Comparison of ENCODE assay signal across 32 mouse cellular contexts in the genomic region with DNA sequence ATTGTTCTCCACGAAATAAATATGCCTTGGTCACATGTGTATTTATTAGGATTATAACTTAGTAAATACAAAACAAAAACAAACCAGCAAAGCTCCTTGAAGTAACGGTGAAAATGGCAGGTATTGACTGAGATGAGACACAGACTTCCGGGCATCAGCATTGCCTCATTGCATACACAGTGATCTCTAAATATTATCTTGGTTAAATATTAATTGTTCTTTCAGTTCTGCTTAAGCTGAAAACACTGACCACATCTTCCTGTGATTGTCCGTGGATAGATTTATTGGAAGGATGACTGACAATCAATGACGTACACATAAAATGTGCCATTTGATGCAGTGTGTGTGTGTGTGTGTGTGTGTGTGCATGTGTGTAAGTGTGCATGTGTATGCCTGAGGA. TPM values are rescaled to one million over a fixed set of nuclear protein-coding genes. Genes with fewer than 3 reads are reported as not detected.
"Had no signal": no experiment of that assay in that cellular context is flagged by ENCODE, and none has a peak within 500 bp of the region (broad histone marks: within the 10 kb centered on the region; RNA-seq: fewer than 3 reads in every experiment).

No protein-coding gene starts in this region.

- ATAC-seq: lung, postnatal 0 days; midbrain, embryonic 13.5 days; midbrain, embryonic 15.5 days; midbrain, embryonic 16.5 days had no signal

- H3K9ac ChIP-seq: limb, embryonic 12.5 days; limb, embryonic 13.5 days; limb, embryonic 15.5 days; liver, embryonic 13.5 days; liver, embryonic 14.5 days; liver, embryonic 15.5 days; lung, embryonic 14.5 days; lung, embryonic 15.5 days; midbrain, embryonic 12.5 days; midbrain, embryonic 13.5 days; midbrain, embryonic 15.5 days; neural tube, embryonic 12.5 days had no signal

- H3K4me3 ChIP-seq: left cerebral cortex, adult 2 months; limb, embryonic 10.5 days; limb, embryonic 12.5 days; limb, embryonic 13.5 days; limb, embryonic 15.5 days; liver, embryonic 13.5 days; liver, embryonic 15.5 days; lung, embryonic 15.5 days; megakaryocyte, embryonic 14.5 days; midbrain, embryonic 12.5 days; midbrain, embryonic 13.5 days; midbrain, embryonic 15.5 days; myocyte; neural tube, embryonic 12.5 days had no signal

- DNase-seq: layer of hippocampus, postnatal 36 days; left cerebral cortex, postnatal 4 days; liver; liver, embryonic 13.5 days; lung, adult 18-20 months; lung, adult 2 months; lung, embryonic 14.5 days; lung, postnatal 10 days; lung, postnatal 14 days; lung, postnatal 36 days; lung, postnatal 4 days; midbrain, embryonic 14.5 days had no signal

- H3K36me3 ChIP-seq: limb, embryonic 10.5 days; limb, embryonic 12.5 days; limb, embryonic 13.5 days; limb, embryonic 15.5 days; liver, embryonic 13.5 days; liver, embryonic 15.5 days; lung, embryonic 15.5 days; midbrain, embryonic 12.5 days; midbrain, embryonic 13.5 days; midbrain, embryonic 15.5 days; neural tube, embryonic 12.5 days had no signal

- H3K4me2 ChIP-seq: limb, embryonic 12.5 days; limb, embryonic 13.5 days; limb, embryonic 15.5 days; liver, embryonic 13.5 days; liver, embryonic 15.5 days; lung, embryonic 14.5 days; lung, embryonic 15.5 days; midbrain, embryonic 12.5 days; midbrain, embryonic 13.5 days; midbrain, embryonic 15.5 days; neural tube, embryonic 12.5 days had no signal

- H3K9me3 ChIP-seq: limb, embryonic 10.5 days; limb, embryonic 12.5 days; limb, embryonic 13.5 days; limb, embryonic 15.5 days; liver, embryonic 13.5 days; liver, embryonic 15.5 days; lung, embryonic 15.5 days; megakaryocyte, embryonic 14.5 days; midbrain, embryonic 12.5 days; midbrain, embryonic 13.5 days; midbrain, embryonic 15.5 days; neural tube, embryonic 12.5 days had no signal

- H3K27me3 ChIP-seq: limb, embryonic 12.5 days; limb, embryonic 13.5 days; limb, embryonic 15.5 days; liver, embryonic 13.5 days; liver, embryonic 15.5 days; lung, embryonic 15.5 days; midbrain, embryonic 12.5 days; midbrain, embryonic 13.5 days; midbrain, embryonic 15.5 days; neural tube, embryonic 12.5 days had no signal

- H3K4me1 ChIP-seq: limb, embryonic 10.5 days; limb, embryonic 15.5 days; liver, embryonic 13.5 days; liver, embryonic 15.5 days; lung, embryonic 15.5 days; midbrain, embryonic 12.5 days; midbrain, embryonic 13.5 days; midbrain, embryonic 15.5 days; neural tube, embryonic 12.5 days had no signal

- H3K27ac ChIP-seq: left cerebral cortex, adult 2 months; limb, embryonic 10.5 days; limb, embryonic 12.5 days; limb, embryonic 13.5 days; limb, embryonic 15.5 days; liver, embryonic 13.5 days; liver, embryonic 14.5 days; liver, embryonic 15.5 days; lung, embryonic 15.5 days; macrophage; midbrain, embryonic 12.5 days; midbrain, embryonic 13.5 days; midbrain, embryonic 15.5 days; neural tube, embryonic 12.5 days had no signal

RNA-seq across cellular contexts. Expression of a gene that starts 13.2 kb away (rescaled TPM):
- total RNA-seq: megakaryocyte progenitor cell, adult 5-6 weeks; megakaryocyte, adult 5-6 weeks; megakaryocyte-erythroid progenitor cell, adult 5-6 weeks had no signal

RNA-seq across cellular contexts. Expression of a gene that starts 52.9 kb away (rescaled TPM):
- total RNA-seq: megakaryocyte, adult 5-6 weeks had no signal
